Mouse (Mus musculus): ENCODE measurements at regions not wholly inside any gene's neighbourhood (a gene's known extent, or its start where the extent isn't known, plus 50 kb on each side); places are given as distances from the start of the nearest gene placed in this dataset.
A peak's percentile ranks its signal among the peaks of the same experiment; 100 is the strongest.

GRCm38 (mm10) chr2:148175251-148175927 is 128.6 kb upstream of the Foxa2 start:
- no peak for DNase-seq (ENCODE audit: low read depth)

- DNase-seq (ENCODE audit: low read depth), result no peak
Measured at GRCm38 (mm10) chr2:148180245-148180644, 133.5 kb upstream of the Foxa2 start.

GRCm38 (mm10) chr2:148181518-148181917 is 134.7 kb upstream of the Foxa2 start:
- no peak for DNase-seq (ENCODE audit: low read depth)

GRCm38 (mm10) chr2:148182492-148183052 is 135.8 kb upstream of the Foxa2 start:
- DNase-seq (ENCODE audit: low read depth), result no peak

- peak; percentile 6 for DNase-seq (ENCODE audit: low read depth)
Measured at GRCm38 (mm10) chr2:148184801-148185212, 138.0 kb upstream of the Foxa2 start.

- DNase-seq (ENCODE audit: low read depth), result no peak
Measured at GRCm38 (mm10) chr2:148186363-148186991, 139.7 kb upstream of the Foxa2 start.

- no peak for DNase-seq (ENCODE audit: low read depth)
Measured at GRCm38 (mm10) chr2:148188865-148189264, 142.1 kb upstream of the Foxa2 start.

- DNase-seq (ENCODE audit: low read depth), result no peak
Measured at GRCm38 (mm10) chr2:148189287-148189686, 142.5 kb upstream of the Foxa2 start.

- no peak for DNase-seq (ENCODE audit: low read depth)
Measured at GRCm38 (mm10) chr2:148192946-148193345, 146.2 kb upstream of the Foxa2 start.

GRCm38 (mm10) chr2:148197375-148198015 is 150.7 kb upstream of the Foxa2 start:
- DNase-seq (ENCODE audit: low read depth), result no peak

- no peak for DNase-seq (ENCODE audit: low read depth)
Measured at GRCm38 (mm10) chr2:148206633-148207032, 159.9 kb upstream of the Foxa2 start.

- DNase-seq (ENCODE audit: low read depth), result no peak
Measured at GRCm38 (mm10) chr2:148210813-148211212, 164.0 kb upstream of the Foxa2 start.

- no peak for DNase-seq (ENCODE audit: low read depth)
Measured at GRCm38 (mm10) chr2:148217136-148217535, 170.4 kb upstream of the Foxa2 start.

GRCm38 (mm10) chr2:148233691-148234300 is 161.3 kb upstream of the Sstr4 start:
- no peak for DNase-seq (ENCODE audit: low read depth)

- DNase-seq (ENCODE audit: low read depth), result no peak
Measured at GRCm38 (mm10) chr2:148237121-148237520, 158.0 kb upstream of the Sstr4 start.

- no peak for DNase-seq (ENCODE audit: low read depth)
Measured at GRCm38 (mm10) chr2:148239046-148239445, 156.1 kb upstream of the Sstr4 start.

GRCm38 (mm10) chr2:148242242-148242641 is 152.9 kb upstream of the Sstr4 start:
- no peak for DNase-seq (ENCODE audit: low read depth)

- DNase-seq (ENCODE audit: low read depth), result no peak
Measured at GRCm38 (mm10) chr2:148245575-148245974, 149.6 kb upstream of the Sstr4 start.

GRCm38 (mm10) chr2:148250902-148251301 is 144.2 kb upstream of the Sstr4 start:
- no peak for DNase-seq (ENCODE audit: low read depth)

GRCm38 (mm10) chr2:148255662-148256061 is 139.5 kb upstream of the Sstr4 start:
- DNase-seq (ENCODE audit: low read depth), result no peak

- DNase-seq (ENCODE audit: low read depth), result no peak
Measured at GRCm38 (mm10) chr2:148264111-148264730, 130.9 kb upstream of the Sstr4 start.

- peak; percentile 3 for DNase-seq (ENCODE audit: low read depth)
Measured at GRCm38 (mm10) chr2:148279200-148279599, 115.9 kb upstream of the Sstr4 start.

All from 416B (cell line).